Mouse (Mus musculus) megakaryocyte-erythroid progenitor cell, adult 5-6 weeks (primary cell): ENCODE data around the gene Krtap19-9b. TPM values are rescaled to one million over a fixed set of nuclear protein-coding genes. Genes with fewer than 3 reads are reported as not detected.

Experiments used
- ATAC-seq: replicated peaks from 2 replicates; pipeline ENCODE4 v1.8.0; 2016; ENCODE audit warnings: mild to moderate bottlenecking, inconsistent platforms; ENCODE audit not compliant: severe bottlenecking, poor library complexity, low FRiP score, low TSS enrichment
- total RNA-seq, 2 experiments: library from RNA; stranded (forward) in 1 of 2; stranded (reverse) in 1 of 2; fragments of 200-1000, 215-1000 nt in 1 of 2; fragments of >200 nt in 1 of 2; fragmentation: Nextera tagmentation in 1 of 2; gene quantifications; 2 replicates each; pipeline ENCODE4 v1.2.3; 2014 to 2017

Gene Krtap19-9b
- total RNA-seq (2014; fragmentation: Nextera tagmentation) (not detected in 2 replicates), total RNA-seq (2017) (not detected in 2 replicates)

DNA sequence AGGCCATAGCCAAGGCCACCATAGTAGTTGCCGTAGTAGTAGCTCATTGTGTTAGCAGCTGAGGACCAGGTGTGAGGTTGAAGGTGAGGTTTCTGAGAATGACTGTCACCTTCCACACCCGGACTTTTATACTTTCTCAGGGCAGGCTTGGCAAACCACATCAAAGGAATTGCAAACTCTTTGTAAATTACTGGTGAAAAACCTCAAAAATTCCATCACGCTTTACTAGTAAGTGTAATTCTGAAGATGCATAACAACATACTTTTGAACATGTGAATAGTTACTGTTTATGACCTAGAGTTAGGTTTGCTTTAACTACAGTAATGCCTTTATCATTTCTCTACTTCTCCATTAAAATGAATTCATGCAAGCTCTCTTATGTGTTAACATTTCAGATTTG lies at the start of gene Krtap19-9b:
Gene Krtap19-9b (minus strand): TSS at position 101 of the 400 bp plus-strand sequence.
- no peak for ATAC-seq

DNA sequence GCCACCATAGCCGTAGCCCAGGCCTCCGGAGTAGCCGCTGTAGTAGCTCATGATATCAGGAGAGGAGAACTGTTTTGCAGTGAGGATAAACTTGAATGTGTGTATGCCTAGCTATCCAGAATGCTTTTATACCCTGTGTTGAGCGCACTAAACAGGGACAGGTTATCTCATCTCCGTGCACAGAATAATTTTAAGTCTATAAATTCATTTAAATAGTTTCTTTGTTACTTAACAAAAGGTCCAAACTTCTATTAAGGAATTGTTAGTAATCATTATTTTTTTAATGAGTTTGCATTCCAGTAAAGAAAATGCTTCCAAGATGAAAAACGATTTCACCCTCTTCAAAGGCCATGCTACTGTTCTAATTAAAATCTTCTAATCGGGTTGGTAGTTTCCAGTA lies 30.7 kb upstream of the Krtap19-9b start, which contains the start of gene Krtap16-3:
Gene Krtap16-3 (minus strand): TSS at position 101 of the 400 bp plus-strand sequence.
- no peak for ATAC-seq

DNA sequence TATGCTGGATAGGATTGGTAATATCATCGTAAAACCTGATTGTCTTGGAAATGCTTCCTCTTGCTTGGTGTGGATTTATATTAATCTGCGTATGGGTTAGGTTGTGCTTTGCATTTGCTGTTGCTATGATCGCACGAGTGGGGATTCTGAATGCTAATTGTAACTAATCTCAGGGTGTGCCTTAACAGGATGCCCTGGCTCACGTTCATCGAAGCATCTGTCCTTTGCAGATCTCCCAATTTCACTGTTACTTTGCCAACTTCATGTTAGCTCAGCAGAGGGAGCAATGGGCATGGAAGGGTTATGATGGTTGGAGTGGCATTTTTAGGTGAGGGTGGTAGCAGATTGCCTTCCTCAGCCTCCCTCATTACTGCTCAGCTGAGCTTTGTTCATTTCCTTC lies 9.0 kb upstream of the Krtap19-9b start:
- no peak for ATAC-seq

DNA sequence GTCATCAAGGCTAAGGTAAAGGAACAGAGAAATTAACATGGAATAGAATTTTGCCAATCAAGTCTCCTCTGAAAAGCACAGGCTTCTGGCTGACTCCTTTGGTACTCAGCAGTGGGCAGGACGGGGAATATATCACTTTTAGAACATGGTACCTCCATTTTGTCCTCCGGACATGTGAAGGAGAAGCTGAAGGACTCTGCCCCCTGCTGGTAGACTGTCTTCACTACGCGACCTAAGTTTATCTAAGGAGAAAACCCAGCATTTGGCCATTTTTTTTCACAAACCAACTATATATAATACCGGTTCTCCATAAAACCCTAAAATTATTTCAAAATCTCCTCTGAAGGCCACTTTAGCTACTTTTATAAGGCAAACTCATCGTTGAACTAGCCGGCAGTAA lies 6.2 kb upstream of the Krtap19-9b start:
- no peak for ATAC-seq

DNA sequence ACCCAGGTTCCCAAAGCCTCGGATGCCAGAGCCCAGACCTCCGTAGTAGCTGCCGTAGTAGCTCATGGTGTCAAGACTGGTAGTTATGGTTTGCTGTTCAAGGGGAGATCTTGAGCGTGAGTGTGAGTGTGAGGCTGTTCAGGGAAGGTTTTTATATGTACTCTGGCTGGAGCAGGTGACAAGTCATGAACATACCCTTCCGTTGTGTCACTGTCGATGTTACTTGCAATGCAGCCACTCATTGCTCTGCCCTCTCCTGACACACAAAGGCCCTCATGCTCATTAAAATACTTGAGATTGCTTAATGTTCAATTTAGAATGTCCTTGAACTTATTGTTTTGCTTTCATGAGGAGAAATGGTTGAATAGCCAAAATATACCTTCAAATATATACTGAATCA lies 35.7 kb downstream of the Krtap19-9b start, which contains the start of gene Krtap19-5:
Gene Krtap19-5 (minus strand): TSS at position 101 of the 400 bp plus-strand sequence.
- ATAC-seq: no peak

DNA sequence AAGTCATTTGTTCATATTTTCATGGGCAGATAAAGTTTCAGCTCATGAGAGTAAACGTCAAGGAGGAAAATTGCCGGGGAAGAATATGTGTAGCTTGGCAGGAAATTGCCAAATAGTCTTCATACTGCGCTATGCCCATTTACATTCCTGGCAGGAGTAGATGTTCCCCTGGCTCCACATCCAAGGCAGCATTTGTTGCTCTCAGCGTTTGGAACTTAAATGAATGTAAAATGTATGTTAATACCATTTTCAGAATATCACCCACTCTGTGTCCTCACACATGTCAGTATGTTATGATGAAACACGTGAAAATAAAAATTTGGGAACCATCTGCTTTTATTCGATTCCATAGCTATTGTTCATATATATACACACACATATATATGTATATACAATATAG lies 45.2 kb downstream of the Krtap19-9b start:
- ATAC-seq: no peak

DNA sequence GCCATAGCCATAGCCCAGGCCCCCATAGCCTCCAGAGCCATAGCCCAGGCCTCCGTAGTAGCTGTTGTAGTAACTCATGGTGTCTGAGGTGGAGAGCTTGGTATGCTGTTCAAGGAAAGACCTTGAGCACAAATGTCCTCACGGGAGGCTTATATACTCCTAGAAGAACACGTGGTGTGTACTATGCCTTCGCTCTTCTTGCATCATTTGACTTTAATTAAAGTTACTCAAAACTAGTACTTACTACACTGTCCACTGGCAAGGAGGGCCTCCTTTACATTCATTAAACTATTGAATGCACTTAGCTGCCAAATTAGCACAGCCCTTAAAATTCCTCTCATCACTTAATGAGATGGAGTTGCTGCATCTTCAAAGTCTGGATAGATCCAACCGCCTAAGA lies 47.1 kb downstream of the Krtap19-9b start, which contains the start of gene Krtap19-4:
Gene Krtap19-4 (minus strand): TSS at position 101 of the 400 bp plus-strand sequence.
- no peak for ATAC-seq

Other genes starting within 250 kb of the Krtap19-9b start
- gene 2310061N02Rik, start 224.3 kb downstream of the Krtap19-9b start, total RNA-seq (2014; fragmentation: Nextera tagmentation): not detected in 2 replicates
- not detected in 2 replicates for gene 2310061N02Rik, start 224.3 kb downstream of the Krtap19-9b start, total RNA-seq (2017)
- not detected in 2 replicates for gene Krtap13-1, start 203.4 kb downstream of the Krtap19-9b start, total RNA-seq (2014; fragmentation: Nextera tagmentation)
- gene Krtap13-1, start 203.4 kb downstream of the Krtap19-9b start, total RNA-seq (2017): not detected in 2 replicates
- not detected in 2 replicates for gene Krtap13, start 180.6 kb downstream of the Krtap19-9b start, total RNA-seq (2014; fragmentation: Nextera tagmentation)
- gene Krtap13, start 180.6 kb downstream of the Krtap19-9b start, total RNA-seq (2017): not detected in 2 replicates
- not detected in 2 replicates for gene 2310034C09Rik, start 173.4 kb downstream of the Krtap19-9b start, total RNA-seq (2014; fragmentation: Nextera tagmentation)
- not detected in 2 replicates for gene 2310034C09Rik, start 173.4 kb downstream of the Krtap19-9b start, total RNA-seq (2017)
- gene 2310057N15Rik, start 158.1 kb downstream of the Krtap19-9b start, total RNA-seq (2014; fragmentation: Nextera tagmentation): not detected in 2 replicates
- gene 2310057N15Rik, start 158.1 kb downstream of the Krtap19-9b start, total RNA-seq (2017): not detected in 2 replicates
- gene Gm5965, start 154.4 kb downstream of the Krtap19-9b start, total RNA-seq (2014; fragmentation: Nextera tagmentation): not detected in 2 replicates
- not detected in 2 replicates for gene Gm5965, start 154.4 kb downstream of the Krtap19-9b start, total RNA-seq (2017)
- gene Gm20741, start 120.0 kb downstream of the Krtap19-9b start, total RNA-seq (2014; fragmentation: Nextera tagmentation): not detected in 2 replicates
- not detected in 2 replicates for gene Gm20741, start 120.0 kb downstream of the Krtap19-9b start, total RNA-seq (2017)
- not detected in 2 replicates for gene Krtap15, start 112.0 kb downstream of the Krtap19-9b start, total RNA-seq (2014; fragmentation: Nextera tagmentation)
- gene Krtap15, start 112.0 kb downstream of the Krtap19-9b start, total RNA-seq (2017): not detected in 2 replicates
- gene Krtap14, start 106.1 kb downstream of the Krtap19-9b start, total RNA-seq (2014; fragmentation: Nextera tagmentation): not detected in 2 replicates
- not detected in 2 replicates for gene Krtap14, start 106.1 kb downstream of the Krtap19-9b start, total RNA-seq (2017)
- gene Krtap19-1, start 62.9 kb downstream of the Krtap19-9b start, total RNA-seq (2014; fragmentation: Nextera tagmentation): not detected in 2 replicates
- gene Krtap19-1, start 62.9 kb downstream of the Krtap19-9b start, total RNA-seq (2017): not detected in 2 replicates
- gene Krtap19-2, start 58.0 kb downstream of the Krtap19-9b start, total RNA-seq (2014; fragmentation: Nextera tagmentation): not detected in 2 replicates
- gene Krtap19-2, start 58.0 kb downstream of the Krtap19-9b start, total RNA-seq (2017): not detected in 2 replicates
- not detected in 2 replicates for gene Krtap19-3, start 54.2 kb downstream of the Krtap19-9b start, total RNA-seq (2014; fragmentation: Nextera tagmentation)
- gene Krtap19-3, start 54.2 kb downstream of the Krtap19-9b start, total RNA-seq (2017): not detected in 2 replicates
- not detected in 2 replicates for gene Krtap19-4, start 47.2 kb downstream of the Krtap19-9b start, total RNA-seq (2014; fragmentation: Nextera tagmentation)
- not detected in 2 replicates for gene Krtap19-4, start 47.2 kb downstream of the Krtap19-9b start, total RNA-seq (2017)
- not detected in 2 replicates for gene Krtap19-5, start 35.8 kb downstream of the Krtap19-9b start, total RNA-seq (2014; fragmentation: Nextera tagmentation)
- not detected in 2 replicates for gene Krtap19-5, start 35.8 kb downstream of the Krtap19-9b start, total RNA-seq (2017)
- gene Krtap16-3, start 30.6 kb upstream of the Krtap19-9b start, total RNA-seq (2014; fragmentation: Nextera tagmentation): not detected in 2 replicates
- gene Krtap16-3, start 30.6 kb upstream of the Krtap19-9b start, total RNA-seq (2017): not detected in 2 replicates
- not detected in 2 replicates for gene Krtap22-2, start 78.5 kb upstream of the Krtap19-9b start, total RNA-seq (2014; fragmentation: Nextera tagmentation)
- gene Krtap22-2, start 78.5 kb upstream of the Krtap19-9b start, total RNA-seq (2017): not detected in 2 replicates
- not detected in 2 replicates for gene Gm10229, start 83.0 kb upstream of the Krtap19-9b start, total RNA-seq (2014; fragmentation: Nextera tagmentation)
- not detected in 2 replicates for gene Gm10229, start 83.0 kb upstream of the Krtap19-9b start, total RNA-seq (2017)
- gene Krtap6-1, start 99.4 kb upstream of the Krtap19-9b start, total RNA-seq (2014; fragmentation: Nextera tagmentation): not detected in 2 replicates
- gene Krtap6-1, start 99.4 kb upstream of the Krtap19-9b start, total RNA-seq (2017): not detected in 2 replicates
- gene Gm10228, start 109.2 kb upstream of the Krtap19-9b start, total RNA-seq (2014; fragmentation: Nextera tagmentation): not detected in 2 replicates
- not detected in 2 replicates for gene Gm10228, start 109.2 kb upstream of the Krtap19-9b start, total RNA-seq (2017)
- gene Krtap6-5, start 115.6 kb upstream of the Krtap19-9b start, total RNA-seq (2014; fragmentation: Nextera tagmentation): not detected in 2 replicates
- not detected in 2 replicates for gene Krtap6-5, start 115.6 kb upstream of the Krtap19-9b start, total RNA-seq (2017)
- gene 1110025L11Rik, start 131.7 kb upstream of the Krtap19-9b start, total RNA-seq (2014; fragmentation: Nextera tagmentation): not detected in 2 replicates
- gene 1110025L11Rik, start 131.7 kb upstream of the Krtap19-9b start, total RNA-seq (2017): not detected in 2 replicates
- not detected in 2 replicates for gene Krtap6-3, start 151.8 kb upstream of the Krtap19-9b start, total RNA-seq (2014; fragmentation: Nextera tagmentation)
- gene Krtap6-3, start 151.8 kb upstream of the Krtap19-9b start, total RNA-seq (2017): not detected in 2 replicates
- not detected in 2 replicates for gene Gm6358, start 208.6 kb upstream of the Krtap19-9b start, total RNA-seq (2014; fragmentation: Nextera tagmentation)
- not detected in 2 replicates for gene Gm6358, start 208.6 kb upstream of the Krtap19-9b start, total RNA-seq (2017)
- not detected in 2 replicates for gene Gm10061, start 218.8 kb upstream of the Krtap19-9b start, total RNA-seq (2014; fragmentation: Nextera tagmentation)
- not detected in 2 replicates for gene Gm10061, start 218.8 kb upstream of the Krtap19-9b start, total RNA-seq (2017)
- gene Gm9789, start 225.7 kb upstream of the Krtap19-9b start, total RNA-seq (2014; fragmentation: Nextera tagmentation): not detected in 2 replicates
- not detected in 2 replicates for gene Gm9789, start 225.7 kb upstream of the Krtap19-9b start, total RNA-seq (2017)
- gene Gm7735, start 237.2 kb upstream of the Krtap19-9b start, total RNA-seq (2014; fragmentation: Nextera tagmentation): not detected in 2 replicates
- not detected in 2 replicates for gene Gm7735, start 237.2 kb upstream of the Krtap19-9b start, total RNA-seq (2017)
- gene 1110057P08Rik, start 242.5 kb upstream of the Krtap19-9b start, total RNA-seq (2014; fragmentation: Nextera tagmentation): not detected in 2 replicates
- not detected in 2 replicates for gene 1110057P08Rik, start 242.5 kb upstream of the Krtap19-9b start, total RNA-seq (2017)